Mouse (Mus musculus): Measurements from ENCODE around the gene Epm2a. TPM values are rescaled to one million over a fixed set of nuclear protein-coding genes. Genes with fewer than 3 reads are reported as not detected.
A peak's percentile ranks its signal among the peaks of the same experiment; 100 is the strongest.
"Not testable (repeated sequence)": the region's sequence is repeated elsewhere in the genome, so short reads cannot be mapped to it uniquely, and the experiment has no call there.

The Epm2a gene
- polyA plus RNA-seq, 1 experiment from 2014 or later: 1.9 TPM

- no peak for ATAC-seq (ENCODE audit: low FRiP score, low TSS enrichment)
- Histone ChIP-seq H3K4me1 (ENCODE audit: control insufficient read depth, insufficient read depth, low read length) (no peaks in the 10 kb centered on the region), H3K27ac (replicated peaks; ENCODE audit: low read depth, low read length) (no peak overlapping the region), H3K36me3 (ENCODE audit: control insufficient read depth, insufficient read depth, low read length) (no peaks in the 10 kb centered on the region), H3K27me3 (ENCODE audit: control insufficient read depth, insufficient read depth, low read length) (no peaks in the 10 kb centered on the region), H3K9me3 (ENCODE audit: control insufficient read depth, low read length) (no peaks in the 10 kb centered on the region), H3K9ac (replicated peaks; ENCODE audit: low read length) (no peak overlapping the region), H3K4me3 (replicated peaks; ENCODE audit: low read depth, low read length) (no peak overlapping the region), H3K4me2 (ENCODE audit: low read length) (no peak overlapping the region)
- DNase-seq: no peak
- 93% methylated on average over 7 of the region's 7 CpGs for WGBS
Measured at GRCm38 (mm10) chr10:11322316-11322715, 20.9 kb upstream of the Epm2a start.

DNA sequence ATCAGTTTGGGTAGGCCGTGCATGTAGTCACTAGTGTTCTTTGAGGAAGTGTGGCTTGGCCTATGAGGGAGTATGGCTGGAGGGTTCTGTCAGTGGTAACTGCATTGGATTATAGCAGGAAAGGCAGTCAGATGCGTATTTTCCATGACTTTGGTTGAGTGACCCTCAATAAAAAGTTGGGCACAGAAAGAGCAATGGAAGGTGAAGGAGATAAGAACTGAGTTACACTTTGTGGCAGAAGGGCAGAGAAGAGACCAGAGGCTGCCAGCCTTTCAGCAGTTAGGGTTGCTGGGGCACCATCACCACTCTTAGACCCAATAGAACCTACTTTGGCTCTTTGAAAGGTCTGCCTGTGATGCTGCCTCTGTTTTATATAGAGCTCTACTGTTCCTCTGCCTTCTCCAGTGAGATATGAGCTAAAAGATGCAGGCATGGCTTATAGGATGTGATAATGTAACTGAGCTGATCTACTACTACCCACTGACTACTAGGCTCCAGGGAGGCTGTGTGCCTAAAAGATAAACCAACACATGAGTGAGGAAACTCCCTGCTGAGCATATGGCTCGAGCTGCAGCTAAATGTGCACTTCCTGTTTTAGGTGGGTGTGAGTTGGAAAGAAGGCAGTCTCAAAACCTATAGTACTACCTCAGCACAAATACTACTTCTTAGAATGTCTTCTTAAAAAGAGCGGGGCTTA, 19.9 kb upstream of the Epm2a start:
- no peak for ATAC-seq (ENCODE audit: low FRiP score, low TSS enrichment)
- no peak overlapping the region for H3K4me3 ChIP-seq (replicated peaks; ENCODE audit: low read depth, low read length)
- 80% methylated on average over 4 of the region's 4 CpGs for WGBS

GRCm38 (mm10) chr10:11326526-11326925, 16.7 kb upstream of the Epm2a start:
- 89% methylated on average over 3 of the region's 3 CpGs for WGBS
- Histone ChIP-seq H3K27ac (replicated peaks; ENCODE audit: low read depth, low read length) (no peak overlapping the region), H3K4me3 (replicated peaks; ENCODE audit: low read depth, low read length) (no peak overlapping the region), H3K4me2 (ENCODE audit: low read length) (no peak overlapping the region), H3K9me3 (ENCODE audit: control insufficient read depth, low read length) (no peaks in the 10 kb centered on the region), H3K4me1 (ENCODE audit: control insufficient read depth, insufficient read depth, low read length) (no peaks in the 10 kb centered on the region), H3K9ac (replicated peaks; ENCODE audit: low read length) (no peak overlapping the region), H3K27me3 (ENCODE audit: control insufficient read depth, insufficient read depth, low read length) (no peaks in the 10 kb centered on the region), H3K36me3 (ENCODE audit: control insufficient read depth, insufficient read depth, low read length) (no peaks in the 10 kb centered on the region)
- no peak for ATAC-seq (ENCODE audit: low FRiP score, low TSS enrichment)
- DNase-seq: no peak

More for the DNA sequence above, 19.9 kb upstream of the Epm2a start:
- no peaks in the 10 kb centered on the region for H3K36me3 ChIP-seq (ENCODE audit: control insufficient read depth, insufficient read depth, low read length)
- no peak overlapping the region for H3K27ac ChIP-seq (replicated peaks; ENCODE audit: low read depth, low read length)
- no peak overlapping the region for H3K9ac ChIP-seq (replicated peaks; ENCODE audit: low read length)
- DNase-seq: no peak
- H3K27me3 ChIP-seq (ENCODE audit: control insufficient read depth, insufficient read depth, low read length): no peaks in the 10 kb centered on the region
- no peaks in the 10 kb centered on the region for H3K4me1 ChIP-seq (ENCODE audit: control insufficient read depth, insufficient read depth, low read length)
- H3K9me3 ChIP-seq (ENCODE audit: control insufficient read depth, low read length): no peaks in the 10 kb centered on the region
- no peak overlapping the region for H3K4me2 ChIP-seq (ENCODE audit: low read length)

GRCm38 (mm10) chr10:11344536-11345468, 1.6 kb downstream of the Epm2a start:
- 79% methylated on average over 18 of the region's 18 CpGs for WGBS
- no peak overlapping the region for H3K27ac ChIP-seq (replicated peaks; ENCODE audit: low read depth, low read length)
- H3K36me3 ChIP-seq (ENCODE audit: control insufficient read depth, insufficient read depth, low read length): no peaks in the 10 kb centered on the region
- H3K9me3 ChIP-seq (ENCODE audit: control insufficient read depth, low read length): no peaks in the 10 kb centered on the region
- no peak overlapping the region for H3K4me3 ChIP-seq (replicated peaks; ENCODE audit: low read depth, low read length)
- no peak for ATAC-seq (ENCODE audit: low FRiP score, low TSS enrichment)
- peak; percentile 11 for DNase-seq
- H3K4me1 ChIP-seq (ENCODE audit: control insufficient read depth, insufficient read depth, low read length): no peaks in the 10 kb centered on the region
- H3K9ac ChIP-seq (replicated peaks; ENCODE audit: low read length): no peak overlapping the region
- peak overlapping the region; percentile 71; the same call in 1 of the 2 replicates for H3K4me2 ChIP-seq (ENCODE audit: low read length)
- no peaks in the 10 kb centered on the region for H3K27me3 ChIP-seq (ENCODE audit: control insufficient read depth, insufficient read depth, low read length)

GRCm38 (mm10) chr10:11350243-11350974, 7.2 kb downstream of the Epm2a start:
- not testable (repeated sequence) for H3K9me3 ChIP-seq (ENCODE audit: control insufficient read depth, low read length); H3K9ac ChIP-seq (replicated peaks; ENCODE audit: low read length); H3K27me3 ChIP-seq (ENCODE audit: control insufficient read depth, insufficient read depth, low read length); H3K27ac ChIP-seq (replicated peaks; ENCODE audit: low read depth, low read length); ATAC-seq (ENCODE audit: low FRiP score, low TSS enrichment); H3K4me2 ChIP-seq (ENCODE audit: low read length); DNase-seq; H3K4me1 ChIP-seq (ENCODE audit: control insufficient read depth, insufficient read depth, low read length); H3K4me3 ChIP-seq (replicated peaks; ENCODE audit: low read depth, low read length); H3K36me3 ChIP-seq (ENCODE audit: control insufficient read depth, insufficient read depth, low read length)
- WGBS: 92% methylated on average over 3 of the region's 3 CpGs

DNA sequence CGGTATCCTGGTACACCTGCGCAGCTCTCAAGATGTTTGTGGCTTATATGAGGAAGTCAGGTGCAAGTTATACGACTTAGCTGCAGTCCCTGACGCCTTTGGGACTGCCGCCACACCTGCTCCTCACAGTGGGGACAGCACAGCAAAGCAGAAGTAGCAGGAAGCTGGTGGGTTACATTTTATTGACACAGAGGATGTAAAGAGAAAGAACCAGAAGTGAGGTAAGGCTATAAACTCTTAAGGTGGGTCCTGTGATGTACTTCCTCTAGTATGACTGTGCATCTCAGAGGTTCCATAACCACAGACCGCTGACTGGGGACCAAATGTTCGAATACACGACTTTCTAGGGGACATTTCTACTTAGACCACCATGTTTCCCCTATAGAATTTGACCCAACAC, 11.4 kb downstream of the Epm2a start:
- Histone ChIP-seq H3K9ac (replicated peaks; ENCODE audit: low read length) (no peak overlapping the region), H3K9me3 (ENCODE audit: control insufficient read depth, low read length) (no peaks in the 10 kb centered on the region), H3K4me2 (ENCODE audit: low read length) (no peak overlapping the region), H3K4me3 (replicated peaks; ENCODE audit: low read depth, low read length) (no peak overlapping the region), H3K4me1 (ENCODE audit: control insufficient read depth, insufficient read depth, low read length) (no peaks in the 10 kb centered on the region), H3K27me3 (ENCODE audit: control insufficient read depth, insufficient read depth, low read length) (no peaks in the 10 kb centered on the region), H3K27ac (replicated peaks; ENCODE audit: low read depth, low read length) (no peak overlapping the region), H3K36me3 (ENCODE audit: control insufficient read depth, insufficient read depth, low read length) (no peaks in the 10 kb centered on the region)
- WGBS: 88% methylated on average over 7 of the region's 8 CpGs
- ATAC-seq (ENCODE audit: low FRiP score, low TSS enrichment): no peak
- DNase-seq: no peak

- H3K36me3 ChIP-seq (ENCODE audit: control insufficient read depth, insufficient read depth, low read length): no peaks in the 10 kb centered on the region
- H3K4me1 ChIP-seq (ENCODE audit: control insufficient read depth, insufficient read depth, low read length): no peaks in the 10 kb centered on the region
- ATAC-seq (ENCODE audit: low FRiP score, low TSS enrichment) (no peak), DNase-seq (peak; percentile 85)
- H3K27ac ChIP-seq (replicated peaks; ENCODE audit: low read depth, low read length): no peak overlapping the region
- H3K9me3 ChIP-seq (ENCODE audit: control insufficient read depth, low read length): no peaks in the 10 kb centered on the region
- no peaks in the 10 kb centered on the region for H3K27me3 ChIP-seq (ENCODE audit: control insufficient read depth, insufficient read depth, low read length)
- H3K4me3 ChIP-seq (replicated peaks; ENCODE audit: low read depth, low read length): no peak overlapping the region
- 62% methylated on average over 5 of the region's 5 CpGs for WGBS
- H3K9ac ChIP-seq (replicated peaks; ENCODE audit: low read length): no peak overlapping the region
- no peak overlapping the region for H3K4me2 ChIP-seq (ENCODE audit: low read length)
Measured at GRCm38 (mm10) chr10:11361985-11362692, 18.9 kb downstream of the Epm2a start.

DNA sequence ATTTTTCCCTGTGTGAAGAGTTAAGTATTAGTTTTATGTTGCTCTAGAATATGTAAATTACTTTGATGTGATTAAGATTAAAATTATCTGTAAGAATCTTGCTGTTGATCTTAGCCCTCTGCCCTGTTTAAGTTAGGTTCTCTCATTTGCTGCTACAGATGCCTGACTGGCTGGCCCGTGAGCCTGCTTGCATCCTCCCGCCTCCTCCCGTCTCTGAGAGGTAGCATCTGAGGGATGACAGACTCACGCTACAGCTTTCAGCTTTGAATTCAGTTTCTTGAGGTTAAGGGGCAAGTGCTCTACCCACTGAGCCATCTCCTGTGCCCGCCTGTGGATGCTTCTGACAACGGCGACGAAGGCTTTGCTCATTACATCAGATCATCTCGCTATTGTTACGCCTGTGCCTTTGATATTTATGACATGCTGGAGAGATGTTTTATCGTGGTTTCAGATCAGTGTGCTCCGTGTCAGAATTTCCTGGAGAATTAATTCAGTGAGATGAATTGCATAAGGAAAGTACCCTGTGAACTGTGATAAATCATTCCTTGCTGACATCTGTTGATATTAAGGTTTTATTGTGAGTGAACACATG, 19.8 kb downstream of the Epm2a start:
- no peaks in the 10 kb centered on the region for H3K9me3 ChIP-seq (ENCODE audit: control insufficient read depth, low read length)
- 69% methylated on average over 12 of the region's 12 CpGs for WGBS
- no peaks in the 10 kb centered on the region for H3K4me1 ChIP-seq (ENCODE audit: control insufficient read depth, insufficient read depth, low read length)
- no peak overlapping the region for H3K9ac ChIP-seq (replicated peaks; ENCODE audit: low read length)
- H3K4me3 ChIP-seq (replicated peaks; ENCODE audit: low read depth, low read length): no peak overlapping the region
- H3K27ac ChIP-seq (replicated peaks; ENCODE audit: low read depth, low read length): no peak overlapping the region
- DNase-seq: no peak
- H3K27me3 ChIP-seq (ENCODE audit: control insufficient read depth, insufficient read depth, low read length): no peaks in the 10 kb centered on the region
- no peaks in the 10 kb centered on the region for H3K36me3 ChIP-seq (ENCODE audit: control insufficient read depth, insufficient read depth, low read length)
- ATAC-seq (ENCODE audit: low FRiP score, low TSS enrichment): peak; percentile 48; the same call in 1 of the 2 replicates
- no peak overlapping the region for H3K4me2 ChIP-seq (ENCODE audit: low read length)
